Mouse (Mus musculus) ES-Bruce4 (cell line): ENCODE results near the gene Pom121l2.

Experiments used
- CTCF ChIP-seq: IDR thresholded peaks from one replicate; pipeline ENCODE4 v1.8.1; 2011; ENCODE audit warnings: low read depth, low read length
- EP300 ChIP-seq: IDR thresholded peaks from 2 replicates; pipeline ENCODE4 v1.6.1; 2011; ENCODE audit warnings: low read depth, low read length; ENCODE audit not compliant: insufficient read depth

DNA sequence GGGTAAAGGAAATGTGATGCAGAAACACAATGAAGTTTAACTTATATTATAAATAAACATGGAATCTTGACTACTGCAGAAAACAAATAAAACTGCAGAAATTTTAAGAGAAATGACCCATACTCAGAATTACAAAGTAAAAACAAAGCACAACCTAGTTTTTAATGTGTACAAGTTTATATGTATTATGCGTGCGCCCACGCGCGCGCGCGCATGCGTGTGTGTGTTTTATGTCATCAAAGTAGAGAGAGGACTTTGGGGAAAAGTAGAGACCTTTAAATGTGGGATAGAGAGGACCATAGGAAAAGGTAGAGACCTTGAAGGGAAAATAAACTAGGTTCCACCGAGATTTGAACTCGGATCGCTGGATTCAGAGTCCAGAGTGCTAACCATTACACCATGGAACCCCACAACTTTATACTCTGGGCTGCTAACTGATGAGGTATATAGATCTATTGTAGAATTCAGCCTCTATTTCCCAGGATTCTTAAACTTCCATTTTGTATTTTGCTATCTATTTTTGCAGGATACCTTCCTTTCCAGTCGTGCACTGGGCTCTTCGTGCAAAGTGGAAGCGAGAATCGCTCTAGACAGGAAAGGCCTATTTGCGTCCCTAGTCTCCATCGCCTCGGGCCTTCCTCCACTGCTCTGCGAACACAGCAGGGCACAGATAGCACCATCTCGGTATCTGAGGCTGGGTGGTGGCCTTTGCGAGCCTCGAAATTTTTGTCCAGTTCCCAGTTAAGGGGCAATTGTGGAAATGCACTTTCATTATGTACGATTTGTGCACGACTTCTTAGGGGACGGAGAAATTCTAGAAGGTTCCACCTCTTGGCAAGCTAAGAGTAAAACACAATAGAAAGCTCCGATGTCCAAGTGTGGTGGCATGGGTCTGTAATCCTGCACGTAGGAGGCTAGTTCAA lies 47.1 kb upstream of the Pom121l2 start:
- no peak for TF ChIP-seq CTCF
- no peak for TF ChIP-seq EP300
